Mouse (Mus musculus): ENCODE data around the gene Nrp2.

Nrp2 gene

DNA sequence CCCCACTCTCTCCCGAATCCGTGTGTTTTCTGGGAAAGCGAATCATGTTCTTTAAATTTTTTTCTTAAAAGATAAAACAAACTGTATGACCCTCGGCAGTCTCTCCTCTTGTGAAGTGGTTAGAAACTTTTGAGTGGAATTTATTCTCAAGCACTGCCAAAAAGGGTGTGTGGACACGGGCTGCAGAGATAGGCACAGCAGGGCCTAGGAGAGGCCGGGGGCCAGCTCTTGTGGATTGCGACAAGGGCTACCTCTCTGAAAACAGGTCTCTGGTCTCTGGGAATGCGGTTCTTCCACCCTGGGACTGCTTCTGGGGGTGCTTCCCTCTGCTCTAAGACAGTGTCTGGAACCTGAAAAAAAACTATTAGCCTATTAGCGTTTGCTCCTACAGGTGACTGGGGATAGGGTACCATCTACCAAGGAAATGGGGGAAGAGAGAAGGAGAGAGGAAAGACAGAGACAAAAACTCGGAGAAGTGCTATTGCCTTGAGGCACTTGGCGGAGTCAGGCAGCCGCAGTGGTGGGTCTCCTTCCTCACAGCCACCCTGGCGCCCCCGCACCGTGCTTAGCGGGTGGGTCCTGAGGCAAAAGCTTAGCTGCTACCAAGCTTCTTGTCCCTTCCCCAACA is 1.9 kb downstream of the Nrp2 start:
- no peak for DNase-seq

GRCm38 (mm10) chr1:62705517-62705981 is 2.5 kb downstream of the Nrp2 start:
- DNase-seq: no peak

- DNase-seq: peak; percentile 64
These were observed 3.3 kb downstream of the Nrp2 start for GRCm38 (mm10) chr1:62706085-62707021.

GRCm38 (mm10) chr1:62707101-62707912 is 4.2 kb downstream of the Nrp2 start:
- DNase-seq: no peak

DNA sequence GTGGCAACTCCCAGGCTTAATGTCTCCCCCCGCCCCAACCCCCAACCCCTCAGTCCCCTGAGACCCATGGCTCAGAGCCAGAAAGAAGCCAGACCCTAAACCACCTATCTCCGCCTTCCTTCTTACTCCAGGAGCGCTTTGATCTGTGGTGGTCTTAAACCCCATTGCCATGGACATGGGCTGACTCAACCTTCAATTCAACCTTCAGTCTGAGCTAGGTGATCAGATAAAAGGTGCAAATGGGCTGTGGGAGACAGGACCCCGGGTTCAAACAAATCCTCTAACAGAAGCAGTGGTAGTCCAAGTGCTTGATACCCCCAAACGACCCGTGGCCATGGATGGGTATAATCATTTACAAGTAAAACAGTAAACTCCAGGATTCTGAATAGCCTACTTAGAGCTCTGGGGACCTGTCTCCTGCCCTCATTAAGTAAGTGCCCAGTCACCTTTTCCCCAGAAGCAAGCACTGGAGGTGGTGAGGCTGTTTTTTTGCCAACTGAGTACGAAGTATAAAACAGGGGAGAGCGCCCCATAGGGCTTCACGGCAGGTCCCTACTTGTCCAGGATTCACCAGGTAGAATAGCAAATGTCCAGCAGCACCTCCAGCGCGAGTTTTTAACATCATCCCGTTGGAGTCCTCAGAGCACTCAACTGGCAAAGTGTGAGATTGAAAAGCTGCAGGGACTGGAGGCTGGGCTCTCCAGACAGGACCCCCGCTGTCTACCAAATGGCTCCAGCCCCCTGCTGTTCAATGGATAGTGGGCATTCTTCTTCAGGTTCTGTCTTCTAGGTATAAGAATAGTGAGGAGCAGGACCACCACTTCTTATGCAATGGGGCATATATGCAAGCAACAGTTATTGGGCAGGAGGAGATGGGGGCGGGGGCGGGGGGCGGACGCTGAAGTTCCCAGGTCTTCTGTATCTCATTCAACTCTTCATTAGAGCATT is 5.1 kb downstream of the Nrp2 start:
- DNase-seq: no peak

DNA sequence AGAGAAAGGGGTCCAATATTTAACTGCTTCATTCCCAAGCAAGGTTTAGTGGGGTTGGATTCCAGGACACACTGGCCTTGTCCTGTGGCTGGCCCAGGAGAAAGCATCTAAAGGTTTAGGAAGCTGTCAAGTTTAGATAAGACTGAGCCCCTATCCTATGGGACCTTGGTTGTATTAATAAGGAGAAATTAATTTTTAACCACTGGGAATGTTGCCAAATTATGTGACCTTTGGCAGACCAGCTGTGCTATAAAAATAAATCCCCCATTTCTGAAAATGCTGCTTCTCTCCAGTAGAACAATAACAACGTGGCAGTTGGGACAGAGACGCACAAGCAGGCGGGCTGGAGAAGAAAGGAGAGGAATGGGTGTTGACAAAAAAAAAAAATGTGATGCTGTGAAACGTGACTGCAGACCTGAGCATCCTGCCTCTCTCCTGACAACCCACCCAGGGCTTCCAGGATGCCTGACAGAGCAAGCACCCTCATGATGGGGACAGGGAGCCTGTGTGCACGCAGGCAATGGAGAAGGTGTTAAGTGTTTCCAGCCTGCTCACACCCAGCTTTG is 6.8 kb downstream of the Nrp2 start:
- no peak for DNase-seq

GRCm38 (mm10) chr1:62713021-62713676 is 10.1 kb downstream of the Nrp2 start:
- DNase-seq: no peak

DNA sequence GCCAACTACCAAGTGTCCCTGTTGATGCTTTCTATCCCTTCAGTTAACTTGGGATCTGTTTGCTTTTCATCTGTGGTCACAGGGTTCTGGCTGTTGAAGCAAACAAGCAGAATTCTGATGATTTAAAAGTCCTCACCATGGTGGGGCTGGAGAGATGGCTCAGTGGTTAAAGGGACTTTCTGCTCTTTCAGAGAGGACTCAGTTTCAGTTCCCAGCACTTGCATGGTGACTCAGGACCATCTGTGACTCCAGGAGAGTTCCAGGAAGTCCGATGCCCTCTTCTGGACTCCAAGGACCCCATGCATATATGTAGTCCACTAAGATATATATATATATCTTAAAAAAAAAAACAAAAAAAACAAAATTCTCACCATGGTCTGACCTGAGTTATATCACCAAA is 11.9 kb downstream of the Nrp2 start:
- no peak for DNase-seq

GRCm38 (mm10) chr1:62715692-62716091 is 12.6 kb downstream of the Nrp2 start:
- DNase-seq: no peak

GRCm38 (mm10) chr1:62716836-62717478 is 13.9 kb downstream of the Nrp2 start:
- DNase-seq: no peak

DNA sequence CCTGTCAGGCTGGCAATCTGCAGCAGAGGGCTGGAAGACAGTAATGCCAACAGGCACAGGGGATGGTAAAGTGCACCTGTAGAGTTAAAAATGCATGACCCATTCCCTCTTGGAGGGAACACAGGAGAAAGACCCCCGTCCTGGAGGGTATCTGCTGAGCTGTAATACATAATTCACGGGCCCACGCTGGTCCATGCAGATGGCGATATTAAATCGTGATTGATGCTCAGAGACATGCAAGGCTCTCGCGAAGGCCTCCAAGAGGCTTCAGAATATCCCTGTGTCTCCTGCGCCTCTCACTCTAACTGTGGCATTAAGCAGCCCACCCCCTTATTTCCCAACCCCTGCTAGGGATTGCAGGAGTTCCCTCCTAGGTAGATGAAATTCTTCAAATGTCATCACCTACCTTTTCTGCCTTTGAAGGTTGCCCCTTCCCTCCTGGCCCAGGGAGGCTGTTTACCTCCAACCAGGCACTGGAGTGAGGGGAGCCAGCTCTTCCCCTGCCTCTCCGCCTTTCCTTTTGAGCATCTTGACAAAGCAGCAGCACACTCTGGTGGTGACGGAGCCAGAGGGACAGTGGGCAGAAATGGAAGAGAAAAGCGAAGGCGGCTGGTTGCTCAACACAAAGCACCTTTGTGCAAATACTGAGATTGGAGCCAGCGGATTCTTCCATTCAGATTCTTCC is 14.6 kb downstream of the Nrp2 start:
- no peak for DNase-seq

DNA sequence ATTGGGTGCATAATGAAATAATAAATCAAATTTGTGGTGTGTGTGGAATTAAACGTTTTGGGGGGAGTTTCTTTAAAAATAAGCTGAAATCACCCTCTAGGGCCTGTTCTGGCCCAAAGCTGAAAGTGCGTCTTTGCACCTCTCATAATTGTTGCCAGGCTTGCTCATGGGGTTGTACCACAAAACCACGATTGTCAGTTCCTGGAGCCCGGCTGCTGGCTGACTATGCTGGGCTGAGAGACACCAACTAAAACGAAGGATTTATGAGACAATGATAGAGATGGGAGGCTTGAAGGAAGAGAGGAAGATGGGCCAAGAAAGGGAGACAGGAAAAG is 15.1 kb downstream of the Nrp2 start:
- no peak for DNase-seq

- DNase-seq: no peak
These were observed 15.7 kb downstream of the Nrp2 start for GRCm38 (mm10) chr1:62718750-62719149.

GRCm38 (mm10) chr1:62719770-62720169 is 16.7 kb downstream of the Nrp2 start:
- no peak for DNase-seq

DNA sequence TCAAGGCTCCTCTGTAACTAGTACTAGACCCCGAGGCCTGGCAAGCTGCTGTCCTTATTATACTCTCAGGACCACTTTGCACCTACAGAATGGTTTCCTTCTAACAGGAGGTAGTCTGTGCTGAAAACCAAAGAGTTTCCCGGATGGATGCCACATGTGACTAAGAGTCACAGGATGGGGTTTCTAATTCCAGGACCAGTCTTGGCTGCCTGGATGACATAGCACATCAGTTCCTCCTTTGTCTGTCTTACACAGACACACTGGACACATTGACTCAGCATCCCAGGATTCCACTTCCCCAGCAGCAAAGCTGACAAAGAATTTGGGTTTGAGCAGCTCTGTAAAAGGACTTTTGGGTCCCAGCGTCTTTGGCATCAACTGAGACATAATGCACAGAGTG is 17.1 kb downstream of the Nrp2 start:
- no peak for DNase-seq

- no peak for DNase-seq
These were observed 17.9 kb downstream of the Nrp2 start for GRCm38 (mm10) chr1:62720727-62721705.

DNA sequence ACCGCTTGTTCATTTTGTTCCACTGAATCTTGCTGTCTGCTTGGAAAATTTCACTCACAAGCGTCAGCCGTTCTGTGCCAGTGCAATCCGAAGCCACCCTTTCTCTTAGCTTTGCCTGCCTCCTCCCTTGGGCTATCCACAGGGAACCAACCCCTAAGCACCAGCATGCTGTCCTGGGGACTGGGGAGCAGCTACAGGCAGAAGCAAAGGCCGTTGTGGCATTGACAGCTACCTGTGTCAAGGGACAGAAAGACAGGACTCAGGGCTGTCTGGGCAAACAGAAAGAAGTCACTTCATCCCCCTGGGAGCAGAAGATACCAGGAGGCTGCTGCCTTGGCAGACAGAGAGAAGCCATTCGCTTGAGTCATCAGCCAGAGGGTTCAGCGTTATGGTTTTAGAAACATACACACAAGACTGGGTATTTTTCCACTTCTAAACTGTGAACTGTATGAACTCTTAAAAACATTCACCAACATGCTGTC is 18.7 kb downstream of the Nrp2 start:
- DNase-seq: no peak

DNA sequence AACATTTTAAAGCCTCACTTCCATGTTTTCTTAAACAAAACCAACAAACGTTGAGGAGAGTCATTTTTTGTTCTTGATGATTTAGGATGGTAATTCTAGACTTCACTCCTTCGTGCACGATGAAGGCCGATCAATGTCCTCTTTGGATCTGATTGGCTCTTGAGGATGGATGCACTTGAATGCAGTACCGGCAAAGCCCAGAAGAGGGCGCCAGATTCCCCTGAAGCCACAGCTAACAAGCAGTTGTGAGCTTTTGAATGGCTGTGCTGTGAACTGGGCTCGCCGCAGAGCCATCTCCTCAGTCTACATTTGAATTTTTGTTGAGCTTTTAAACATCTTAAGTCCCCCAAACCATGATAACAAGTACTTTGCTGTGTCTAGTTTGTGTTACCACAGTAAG is 19.4 kb downstream of the Nrp2 start:
- no peak for DNase-seq

DNA sequence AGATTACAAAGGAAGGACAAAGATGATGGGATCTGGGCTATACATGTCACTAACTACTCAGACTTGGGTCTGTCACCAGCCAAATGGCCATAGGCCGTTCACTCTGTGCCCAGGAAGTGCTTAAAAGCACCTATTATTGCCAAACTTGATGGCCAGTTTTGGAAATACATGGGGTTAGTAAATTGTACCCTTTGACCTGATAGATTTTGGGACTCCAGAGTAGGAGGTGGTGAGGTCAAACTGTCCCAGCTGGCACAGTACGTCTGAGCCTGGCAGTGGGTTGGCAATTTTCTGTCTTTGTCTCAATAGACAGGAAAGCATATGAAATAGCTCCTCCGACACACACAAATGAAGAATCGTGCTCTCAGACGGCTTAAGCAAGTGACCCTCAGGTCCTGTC is 20.8 kb downstream of the Nrp2 start:
- no peak for DNase-seq

Measured in kidney, adult 18-20 months (tissue).